9 mouse cellular contexts compared by ENCODE assay signal in genomic region chr9:63148410-63149371, GRCm38 (mm10). TPM values are rescaled to one million over a fixed set of nuclear protein-coding genes. Genes with fewer than 3 reads are reported as not detected.
DNase-seq lines count a peak whose midpoint lies in the region; ATAC-seq and TF ChIP-seq lines count a peak whose summit lies in the region.
"Had no signal": no experiment of that assay in that cellular context is flagged by ENCODE, and none has a peak within 500 bp of the region (broad histone marks: within the 10 kb centered on the region; RNA-seq: fewer than 3 reads in every experiment).

Gene Skor1 (minus strand): TSS chr9:63148961.

- peak within 1 kb of the TSS; percentile 89 for H3K4me2 ChIP-seq in limb, embryonic 15.5 days
- H3K4me2 ChIP-seq in stomach, embryonic 15.5 days = peak within 1 kb of the TSS; percentile 80

- DNase-seq in cerebellum, adult 2 months = peak in 1 of 2 experiments; percentile 50
- DNase-seq in retina, postnatal 1 day = peak; percentile 58
- no peak for DNase-seq in retina, embryonic 14.5 days (ENCODE audit: low spot score)
- no peak for DNase-seq in ovary, adult 18-20 months (ENCODE audit: low spot score)
- no peak for DNase-seq in spleen, postnatal 36 days (ENCODE audit: low spot score in 2 of 2)
- DNase-seq: kidney, adult 9 months had no signal

- ATAC-seq in cerebellum, adult (ENCODE audit: insufficient number of reproducible peaks, low FRiP score, low TSS enrichment) = no peak
- ATAC-seq in limb, embryonic 15.5 days (ENCODE audit: insufficient number of reproducible peaks, low FRiP score, low TSS enrichment, low read depth) = no peak
- ATAC-seq in stomach, embryonic 15.5 days (ENCODE audit: insufficient read depth, low FRiP score, low read depth) = no peak

- H3K4me3 ChIP-seq in cerebellum, adult 2 months (replicated peaks; ENCODE audit: insufficient read depth, low read depth, low read length) = peak within 1 kb of the TSS; percentile 32
- H3K4me3 ChIP-seq in limb, embryonic 15.5 days = peak within 1 kb of the TSS; percentile 45
- peak within 1 kb of the TSS; percentile 43 for H3K4me3 ChIP-seq in stomach, embryonic 15.5 days (replicated peaks)

- H3K4me1 ChIP-seq in cerebellum, adult 2 months (ENCODE audit: control insufficient read depth, insufficient read depth, low read length) = no peaks in the 10 kb centered on the region
- peaks cover 62% of the 10 kb centered on the region for H3K4me1 ChIP-seq in limb, embryonic 15.5 days
- H3K4me1 ChIP-seq in stomach, embryonic 15.5 days = peaks cover 49% of the 10 kb centered on the region

- H3K27ac ChIP-seq in cerebellum, adult 2 months (ENCODE audit: insufficient read depth, low read length) = no peak within 1 kb of the TSS
- H3K27ac ChIP-seq in limb, embryonic 15.5 days = no peak within 1 kb of the TSS
- no peak within 1 kb of the TSS for H3K27ac ChIP-seq in stomach, embryonic 15.5 days

- no peak for TF ChIP-seq CTCF in cerebellum, adult 2 months (IDR thresholded peaks at IDR 0.05; ENCODE audit: borderline replicate concordance, insufficient read depth, low read depth, low read length)

- H3K27me3 ChIP-seq in cerebellum, adult 2 months (ENCODE audit: control insufficient read depth, insufficient read depth, low read length) = peaks cover 17% of the 10 kb centered on the region; the same call in 1 of the 2 replicates
- peaks cover 100% of the 10 kb centered on the region for H3K27me3 ChIP-seq in limb, embryonic 15.5 days
- H3K27me3 ChIP-seq in stomach, embryonic 15.5 days (replicated peaks) = peaks cover 99% of the 10 kb centered on the region

- no peak within 1 kb of the TSS for H3K9ac ChIP-seq in limb, embryonic 15.5 days
- H3K9ac ChIP-seq in stomach, embryonic 15.5 days = no peak within 1 kb of the TSS

- TF ChIP-seq POLR2A in cerebellum, adult 2 months (IDR thresholded peaks at IDR 0.05; ENCODE audit: borderline replicate concordance, insufficient read depth, low read length) = no peak

- under 1% methylated on average over 102 of the region's 108 CpGs for WGBS in cerebellum, adult 2 months
- under 1% methylated on average over 101 of the region's 108 CpGs for WGBS in limb, embryonic 15.5 days
- under 1% methylated on average over 90 of the region's 108 CpGs for WGBS in stomach, embryonic 15.5 days

- no peaks in the 10 kb centered on the region for H3K9me3 ChIP-seq in limb, embryonic 15.5 days
- H3K9me3 ChIP-seq in stomach, embryonic 15.5 days = no peaks in the 10 kb centered on the region; the same call in 1 of the 2 replicates

- H3K36me3 ChIP-seq in limb, embryonic 15.5 days = no peaks in the 10 kb centered on the region
- no peaks in the 10 kb centered on the region for H3K36me3 ChIP-seq in stomach, embryonic 15.5 days

RNA-seq across cellular contexts. Expression of gene Skor1, which starts in this region (rescaled TPM):
- polyA plus RNA-seq in cerebellum, adult 2 months (2012; rRNA removed) = 7.1 and 9.2 TPM in 2 replicates
- polyA plus RNA-seq in limb, embryonic 15.5 days (2015; fragmentation: Nextera tagmentation; extraction: Ambion mirVana) = 0.04 TPM in 1 of 2 replicates, not detected in the other
- 0.05 TPM in 1 of 2 replicates, not detected in the other for polyA plus RNA-seq in stomach, embryonic 15.5 days (2015; fragmentation: Nextera tagmentation; extraction: Ambion mirVana)
